11 mouse cellular contexts compared by ENCODE assay signal in genomic region chr5:111578977-111579727, GRCm38 (mm10).
DNase-seq lines count a peak whose midpoint lies in the region; ATAC-seq and TF ChIP-seq lines count a peak whose summit lies in the region.
"Had no signal": no experiment of that assay in that cellular context is flagged by ENCODE, and none has a peak within 500 bp of the region (broad histone marks: within the 10 kb centered on the region; RNA-seq: fewer than 3 reads in every experiment).

No protein-coding gene starts in this region.

- no peak overlapping the region for H3K9ac ChIP-seq in liver, embryonic 12.5 days
- no peak overlapping the region for H3K9ac ChIP-seq in liver, postnatal 0 days (replicated peaks)
- H3K9ac ChIP-seq in embryonic facial prominence, embryonic 13.5 days, result no peak overlapping the region
- H3K9ac ChIP-seq in hindbrain, embryonic 13.5 days, result peak overlapping the region; percentile 39; the same call in 1 of the 2 replicates
- no peak overlapping the region for H3K9ac ChIP-seq in neural tube, embryonic 12.5 days

- H3K9me3 ChIP-seq in liver, embryonic 12.5 days (replicated peaks), result no peaks in the 10 kb centered on the region
- H3K9me3 ChIP-seq in liver, postnatal 0 days (ENCODE audit: low read length), result no peaks in the 10 kb centered on the region
- no peaks in the 10 kb centered on the region for H3K9me3 ChIP-seq in embryonic facial prominence, embryonic 13.5 days
- H3K9me3 ChIP-seq in hindbrain, embryonic 13.5 days, result no peaks in the 10 kb centered on the region
- no peaks in the 10 kb centered on the region for H3K9me3 ChIP-seq in neural tube, embryonic 12.5 days

- H3K4me2 ChIP-seq in liver, embryonic 12.5 days, result no peak overlapping the region
- no peak overlapping the region for H3K4me2 ChIP-seq in liver, postnatal 0 days (ENCODE audit: low read depth, low read length)
- peak overlapping the region; percentile 28 for H3K4me2 ChIP-seq in embryonic facial prominence, embryonic 13.5 days
- no peak overlapping the region for H3K4me2 ChIP-seq in hindbrain, embryonic 13.5 days
- 0 out of 2 replicates have a peak overlapping the region, but pooled peaks have one; percentile 8 for H3K4me2 ChIP-seq in neural tube, embryonic 12.5 days (replicated peaks)
- H3K4me2 ChIP-seq: liver, embryonic 11.5 days had no signal

- no peak for TF ChIP-seq EP300 in liver, postnatal 0 days (IDR thresholded peaks at IDR 0.05; ENCODE audit: low read depth)

- TF ChIP-seq CTCF in liver, postnatal 0 days (IDR thresholded peaks at IDR 0.05; ENCODE audit: low read depth), result no peak

- H3K36me3 ChIP-seq in liver, embryonic 12.5 days, result no peaks in the 10 kb centered on the region
- no peaks in the 10 kb centered on the region for H3K36me3 ChIP-seq in liver, postnatal 0 days (replicated peaks; ENCODE audit: insufficient read depth, low read length)
- no peaks in the 10 kb centered on the region for H3K36me3 ChIP-seq in embryonic facial prominence, embryonic 13.5 days
- no peaks in the 10 kb centered on the region for H3K36me3 ChIP-seq in hindbrain, embryonic 13.5 days
- H3K36me3 ChIP-seq in neural tube, embryonic 12.5 days, result no peaks in the 10 kb centered on the region

- 13% methylated on average over 12 of the region's 12 CpGs for WGBS in liver, embryonic 12.5 days (ENCODE audit: insufficient replicate concordance)
- 16% methylated on average over 12 of the region's 12 CpGs for WGBS in liver, postnatal 0 days (ENCODE audit: insufficient replicate concordance)
- WGBS in embryonic facial prominence, embryonic 13.5 days, result 11% methylated on average over 12 of the region's 12 CpGs
- 8% methylated on average over 12 of the region's 12 CpGs for WGBS in hindbrain, embryonic 13.5 days
- WGBS in neural tube, embryonic 12.5 days, result 9% methylated on average over 12 of the region's 12 CpGs

- H3K27ac ChIP-seq in liver, embryonic 12.5 days, result no peak overlapping the region
- no peak overlapping the region for H3K27ac ChIP-seq in liver, postnatal 0 days (ENCODE audit: low read depth)
- peak overlapping the region; percentile 80 for H3K27ac ChIP-seq in embryonic facial prominence, embryonic 13.5 days
- peak overlapping the region; percentile 58; the same call in 1 of the 2 replicates for H3K27ac ChIP-seq in hindbrain, embryonic 13.5 days
- H3K27ac ChIP-seq in neural tube, embryonic 12.5 days, result no peak overlapping the region

- H3K27me3 ChIP-seq in liver, embryonic 12.5 days (replicated peaks), result peaks cover 67% of the 10 kb centered on the region
- peaks cover 36% of the 10 kb centered on the region for H3K27me3 ChIP-seq in liver, postnatal 0 days (ENCODE audit: insufficient read depth, low read length)
- H3K27me3 ChIP-seq in embryonic facial prominence, embryonic 13.5 days, result no peaks in the 10 kb centered on the region
- H3K27me3 ChIP-seq in hindbrain, embryonic 13.5 days, result peaks cover 3% of the 10 kb centered on the region; the same call in 1 of the 2 replicates
- H3K27me3 ChIP-seq in neural tube, embryonic 12.5 days (replicated peaks), result 0 out of 2 replicates have a peak, but pooled peaks cover 3% of the 10 kb centered on the region

- peaks cover 20% of the 10 kb centered on the region; the same call in 1 of the 2 replicates for H3K4me1 ChIP-seq in liver, embryonic 12.5 days
- H3K4me1 ChIP-seq in liver, postnatal 0 days (ENCODE audit: insufficient read depth), result peaks cover 5% of the 10 kb centered on the region
- peaks cover 71% of the 10 kb centered on the region for H3K4me1 ChIP-seq in embryonic facial prominence, embryonic 13.5 days
- peaks cover 71% of the 10 kb centered on the region for H3K4me1 ChIP-seq in hindbrain, embryonic 13.5 days (replicated peaks)
- peaks cover 61% of the 10 kb centered on the region for H3K4me1 ChIP-seq in neural tube, embryonic 12.5 days

- ATAC-seq in liver, embryonic 12.5 days, result peak; percentile 39; the same call in 1 of the 2 replicates
- ATAC-seq in liver, postnatal 0 days, result no peak
- ATAC-seq in embryonic facial prominence, embryonic 13.5 days (ENCODE audit: insufficient number of reproducible peaks, insufficient read depth, low FRiP score, low TSS enrichment, low read depth), result peak; percentile 39; the same call in 1 of the 2 replicates
- ATAC-seq in hindbrain, embryonic 13.5 days (ENCODE audit: low FRiP score), result no peak
- ATAC-seq in neural tube, embryonic 12.5 days (ENCODE audit: low FRiP score, low read depth), result no peak
- ATAC-seq: Patski had no signal

- H3K4me3 ChIP-seq in liver, embryonic 12.5 days, result no peak overlapping the region
- H3K4me3 ChIP-seq in liver, postnatal 0 days (ENCODE audit: low read depth, low read length), result no peak overlapping the region
- H3K4me3 ChIP-seq in embryonic facial prominence, embryonic 13.5 days, result no peak overlapping the region
- H3K4me3 ChIP-seq in hindbrain, embryonic 13.5 days, result no peak overlapping the region
- H3K4me3 ChIP-seq in neural tube, embryonic 12.5 days, result no peak overlapping the region
- H3K4me3 ChIP-seq: erythroblast, embryonic 14.5 days had no signal

- DNase-seq in liver, postnatal 0 days, result no peak
- DNase-seq in layer of hippocampus, postnatal 10 days (ENCODE audit: low spot score in 2 of 2), result no peak
- DNase-seq in natural killer cell, adult 2 months (ENCODE audit: low spot score in 2 of 2), result no peak
- no peak for DNase-seq in right cerebral cortex, postnatal 4 days

Comparison
In these comparisons a context has a peak if more than half of its experiments do, and no peak if none do; other contexts are left out.
1. ATAC-seq: peak in liver, embryonic 12.5 days (single experiment) and embryonic facial prominence, embryonic 13.5 days (single experiment); none in liver, postnatal 0 days (single experiment), hindbrain, embryonic 13.5 days (single experiment) and neural tube, embryonic 12.5 days (single experiment).
2. H3K27ac ChIP-seq: peak in embryonic facial prominence, embryonic 13.5 days (single experiment) and hindbrain, embryonic 13.5 days (single experiment); none in liver, embryonic 12.5 days (single experiment), liver, postnatal 0 days (single experiment) and neural tube, embryonic 12.5 days (single experiment).
3. H3K4me2 ChIP-seq: peak in embryonic facial prominence, embryonic 13.5 days (single experiment) and neural tube, embryonic 12.5 days (single experiment); none in liver, embryonic 12.5 days (single experiment), liver, postnatal 0 days (single experiment) and hindbrain, embryonic 13.5 days (single experiment).